Mouse (Mus musculus) right cerebral cortex, adult 2 months (tissue): Measurements from ENCODE around the gene Svs1.
"Not testable (repeated sequence)": the region's sequence is repeated elsewhere in the genome, so short reads cannot be mapped to it uniquely, and the experiment has no call there.

Experiments used
- DNase-seq, 2 experiments: peaks; one replicate each; pipeline ENCODE4 v3.0.0; 2021 to 2022; ENCODE audit warnings: low spot score in 2 of 2

Svs1 gene

GRCm38 (mm10) chr6:48986444-48986990 is at the start of gene Svs1:
Gene Svs1, plus strand, starts transcription at chr6:48986861.
- DNase-seq: no peak

- no peak for DNase-seq
Measured at GRCm38 (mm10) chr6:48949596-48949995, 37.1 kb upstream of the Svs1 start.

GRCm38 (mm10) chr6:48950676-48951075 is 36.0 kb upstream of the Svs1 start:
- no peak for DNase-seq

GRCm38 (mm10) chr6:48951630-48952029 is 35.0 kb upstream of the Svs1 start:
- DNase-seq: no peak

- no peak for DNase-seq
Measured at GRCm38 (mm10) chr6:48953220-48953619, 33.4 kb upstream of the Svs1 start.

GRCm38 (mm10) chr6:48954211-48954610 is 32.5 kb upstream of the Svs1 start:
- DNase-seq: no peak

GRCm38 (mm10) chr6:48954946-48955345 is 31.7 kb upstream of the Svs1 start:
- peak; percentile 51 to 63 for DNase-seq

GRCm38 (mm10) chr6:48956785-48957184 is 29.9 kb upstream of the Svs1 start:
- DNase-seq: no peak

GRCm38 (mm10) chr6:48958053-48958452 is 28.6 kb upstream of the Svs1 start:
- DNase-seq: peak; percentile 7 to 16

- DNase-seq: peak in 1 of 2 experiments; percentile 8
Measured at GRCm38 (mm10) chr6:48959151-48959550, 27.5 kb upstream of the Svs1 start.

- not testable (repeated sequence) for DNase-seq
Measured at GRCm38 (mm10) chr6:48966696-48967095, 20.0 kb upstream of the Svs1 start.

GRCm38 (mm10) chr6:48967868-48968267 is 18.8 kb upstream of the Svs1 start:
- no peak for DNase-seq

- DNase-seq: no peak
Measured at GRCm38 (mm10) chr6:48974663-48975062, 12.0 kb upstream of the Svs1 start, which contains the start of gene Doxl2. Gene Doxl2, plus strand, starts transcription at chr6:48974963.

- no peak for DNase-seq
Measured at GRCm38 (mm10) chr6:48979616-48980015, 7.0 kb upstream of the Svs1 start.

GRCm38 (mm10) chr6:48982305-48982704 is 4.4 kb upstream of the Svs1 start:
- DNase-seq: peak; percentile 10 to 22

GRCm38 (mm10) chr6:48989971-48990370 is 3.3 kb downstream of the Svs1 start:
- DNase-seq: no peak

GRCm38 (mm10) chr6:48991991-48992390 is 5.3 kb downstream of the Svs1 start:
- DNase-seq: no peak

GRCm38 (mm10) chr6:48998186-48998585 is 11.5 kb downstream of the Svs1 start:
- no peak for DNase-seq

- no peak for DNase-seq
Measured at GRCm38 (mm10) chr6:48998796-48999195, 12.1 kb downstream of the Svs1 start.

GRCm38 (mm10) chr6:49003381-49003780 is 16.7 kb downstream of the Svs1 start:
- peak; percentile 30 to 32 for DNase-seq

GRCm38 (mm10) chr6:49007981-49008380 is 21.3 kb downstream of the Svs1 start:
- peak; percentile 72 to 74 for DNase-seq

GRCm38 (mm10) chr6:49008420-49009160 is 21.9 kb downstream of the Svs1 start:
- no peak for DNase-seq

GRCm38 (mm10) chr6:49009161-49009555 is 22.5 kb downstream of the Svs1 start:
- no peak for DNase-seq
